Comparison of ENCODE assay signal across 12 mouse cellular contexts in the genomic region with DNA sequence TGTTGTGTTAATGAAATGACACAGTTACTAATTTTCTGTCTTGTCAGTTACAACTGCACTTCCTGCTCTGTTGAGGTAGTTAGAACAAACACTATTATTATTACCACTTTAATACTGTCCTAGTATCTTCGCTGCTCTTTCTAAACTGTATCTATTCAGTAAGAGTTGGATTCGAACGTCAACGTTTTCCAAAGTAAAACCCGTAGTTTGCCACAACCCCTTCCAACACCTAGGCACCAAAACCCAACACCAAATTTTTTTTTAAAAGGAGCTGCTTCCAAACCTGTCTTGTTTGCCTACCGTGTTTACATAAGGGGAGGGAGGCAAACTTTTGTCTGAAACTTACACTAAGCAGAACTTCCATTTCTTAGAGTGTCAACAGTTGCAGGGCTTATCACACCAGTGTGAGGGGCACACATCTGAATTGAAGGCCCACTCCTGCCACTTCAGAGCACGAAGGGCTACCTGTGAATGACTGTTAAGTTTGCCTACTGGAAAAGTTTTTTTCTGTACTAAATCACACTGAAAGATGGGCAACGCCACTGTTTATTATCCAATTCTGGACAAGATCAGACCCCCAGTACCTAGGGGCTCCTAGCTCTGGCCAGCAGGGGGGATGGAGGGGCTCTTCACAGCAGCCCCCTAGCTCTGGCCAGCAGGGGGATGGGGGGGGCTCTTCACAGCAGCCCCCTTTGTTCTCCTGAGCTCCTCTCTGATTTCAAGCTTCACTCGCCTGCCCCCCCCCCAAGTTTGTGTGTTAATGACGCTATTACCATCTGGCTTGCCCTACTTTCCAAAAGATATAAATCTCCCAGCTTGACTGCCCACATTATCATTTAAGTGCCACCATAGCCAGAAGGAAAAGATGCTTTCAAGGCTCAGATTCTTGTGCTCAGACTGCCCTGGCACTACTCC. TPM values are rescaled to one million over a fixed set of nuclear protein-coding genes. Genes with fewer than 3 reads are reported as not detected.
DNase-seq lines count a peak whose midpoint lies in the region; ATAC-seq and TF ChIP-seq lines count a peak whose summit lies in the region.
"Had no signal": no experiment of that assay in that cellular context is flagged by ENCODE, and none has a peak within 500 bp of the region (broad histone marks: within the 10 kb centered on the region; RNA-seq: fewer than 3 reads in every experiment).

No protein-coding gene starts in this region.

- peak overlapping the region; percentile 38 for H3K4me3 ChIP-seq in forebrain, embryonic 11.5 days (ENCODE audit: low read depth, low read length)
- peak overlapping the region; percentile 33; the same call in 1 of the 2 replicates for H3K4me3 ChIP-seq in hindbrain, postnatal 0 days (ENCODE audit: low read length)
- no peak overlapping the region for H3K4me3 ChIP-seq in neural tube, embryonic 15.5 days (replicated peaks)

- peak overlapping the region; percentile 53 for H3K9ac ChIP-seq in forebrain, embryonic 11.5 days (ENCODE audit: low read length)
- H3K9ac ChIP-seq in hindbrain, postnatal 0 days (replicated peaks; ENCODE audit: low read length) = no peak overlapping the region
- H3K9ac ChIP-seq in neural tube, embryonic 15.5 days (replicated peaks) = no peak overlapping the region
- H3K9ac ChIP-seq: heart, embryonic 15.5 days; liver, embryonic 13.5 days had no signal

- H3K36me3 ChIP-seq in forebrain, embryonic 11.5 days (ENCODE audit: control insufficient read depth, insufficient read depth, low read length) = no peaks in the 10 kb centered on the region
- no peaks in the 10 kb centered on the region for H3K36me3 ChIP-seq in hindbrain, postnatal 0 days (ENCODE audit: insufficient read depth, low read length)
- no peaks in the 10 kb centered on the region for H3K36me3 ChIP-seq in neural tube, embryonic 15.5 days
- H3K36me3 ChIP-seq: heart, embryonic 15.5 days; liver, embryonic 13.5 days had no signal

- H3K27me3 ChIP-seq in forebrain, embryonic 11.5 days (ENCODE audit: control insufficient read depth, insufficient read depth, low read length) = peaks cover 2% of the 10 kb centered on the region; the same call in 1 of the 2 replicates
- peaks cover 12% of the 10 kb centered on the region; the same call in 1 of the 2 replicates for H3K27me3 ChIP-seq in hindbrain, postnatal 0 days (ENCODE audit: insufficient read depth, low read length)
- peaks cover 76% of the 10 kb centered on the region for H3K27me3 ChIP-seq in neural tube, embryonic 15.5 days (replicated peaks)

- 3% methylated on average over 10 of the region's 10 CpGs for WGBS in forebrain, embryonic 11.5 days
- WGBS in hindbrain, postnatal 0 days = 10% methylated on average over 10 of the region's 10 CpGs
- WGBS in neural tube, embryonic 15.5 days = 4% methylated on average over 10 of the region's 10 CpGs

- ATAC-seq in forebrain, embryonic 11.5 days (replicated peaks; ENCODE audit: low FRiP score) = no peak
- ATAC-seq in hindbrain, postnatal 0 days = no peak
- ATAC-seq in neural tube, embryonic 15.5 days (ENCODE audit: low FRiP score) = peak; percentile 42
- no peak for ATAC-seq in CD4-positive, CD25-positive, alpha-beta regulatory T cell, adult 4 months
- no peak for ATAC-seq in erythroblast, adult 5-6 weeks (replicated peaks; ENCODE audit: low FRiP score, poor library complexity, severe bottlenecking)

- TF ChIP-seq CTCF in hindbrain, postnatal 0 days (IDR thresholded peaks at IDR 0.05; ENCODE audit: low read depth) = peak; percentile 37; the same call in 1 of the 2 replicates

- H3K4me1 ChIP-seq in forebrain, embryonic 11.5 days (replicated peaks; ENCODE audit: control insufficient read depth, insufficient read depth, low read length) = peaks cover 42% of the 10 kb centered on the region
- H3K4me1 ChIP-seq in hindbrain, postnatal 0 days (ENCODE audit: insufficient read depth, low read length) = no peaks in the 10 kb centered on the region; the same call in 1 of the 2 replicates
- peaks cover 30% of the 10 kb centered on the region for H3K4me1 ChIP-seq in neural tube, embryonic 15.5 days

- DNase-seq in embryo, embryonic 11 days = peak; percentile 64
- no peak for DNase-seq in forebrain, embryonic 11.5 days (ENCODE audit: low spot score)
- DNase-seq in hindbrain, postnatal 0 days (ENCODE audit: low spot score) = peak; percentile 47
- DNase-seq in gastrocnemius, postnatal 10 days = no peak
- DNase-seq: gastrocnemius, postnatal 14 days; kidney, adult 8-10 months; layer of hippocampus, postnatal 36 days; liver, embryonic 13.5 days had no signal

- peak overlapping the region; percentile 98 for H3K27ac ChIP-seq in forebrain, embryonic 11.5 days (ENCODE audit: low read depth, low read length)
- peak overlapping the region; percentile 88 for H3K27ac ChIP-seq in hindbrain, postnatal 0 days
- H3K27ac ChIP-seq in neural tube, embryonic 15.5 days (replicated peaks) = peak overlapping the region; percentile 78
- H3K27ac ChIP-seq: heart, embryonic 15.5 days; liver, embryonic 13.5 days had no signal

- no peaks in the 10 kb centered on the region for H3K9me3 ChIP-seq in forebrain, embryonic 11.5 days (ENCODE audit: control insufficient read depth, low read length)
- no peaks in the 10 kb centered on the region for H3K9me3 ChIP-seq in hindbrain, postnatal 0 days (ENCODE audit: low read length)
- H3K9me3 ChIP-seq in neural tube, embryonic 15.5 days (replicated peaks) = no peaks in the 10 kb centered on the region
- H3K9me3 ChIP-seq: heart, embryonic 15.5 days; liver, embryonic 13.5 days had no signal

- peak overlapping the region; percentile 81 for H3K4me2 ChIP-seq in forebrain, embryonic 11.5 days (ENCODE audit: low read depth, low read length, severe bottlenecking)
- peak overlapping the region; percentile 60 for H3K4me2 ChIP-seq in hindbrain, postnatal 0 days (ENCODE audit: low read depth, low read length)
- peak overlapping the region; percentile 59; the same call in 1 of the 2 replicates for H3K4me2 ChIP-seq in neural tube, embryonic 15.5 days

RNA-seq across cellular contexts. Expression of a gene that starts 15.8 kb away (rescaled TPM):
- 57.7 and 67.3 TPM in 2 replicates for polyA plus RNA-seq in forebrain, embryonic 11.5 days (2014; fragmentation: Nextera tagmentation; extraction: Ambion mirVana)
- total RNA-seq in hindbrain, postnatal 0 days (2014; rRNA removed) = 68.1 and 80.2 TPM in 2 replicates
- 22.6 and 26.3 TPM in 2 replicates for polyA plus RNA-seq in hindbrain, postnatal 0 days (2015; fragmentation: Nextera tagmentation; extraction: Ambion mirVana)
- polyA plus RNA-seq in neural tube, embryonic 15.5 days (2015; fragmentation: Nextera tagmentation; extraction: Ambion mirVana) = 11.1 and 13.4 TPM in 2 replicates
- not detected for polyA plus RNA-seq in CD4-positive, CD25-positive, alpha-beta regulatory T cell, adult 4 months (2017; shearing (Covaris generic))
- total RNA-seq in gastrocnemius, postnatal 10 days (2021) = under 1 TPM; 0.38 to 0.77 TPM
- total RNA-seq in erythroblast, adult 5-6 weeks (2015; ENCODE audit: low replicate concordance) = not detected in 2 replicates
- total RNA-seq in erythroblast, adult 5-6 weeks (2017; ENCODE audit: low replicate concordance) = not detected in 2 replicates
- polyA plus RNA-seq: liver, embryonic 13.5 days had no signal

Comparison
In these comparisons a context has a peak if more than half of its experiments do, and no peak if none do; other contexts are left out.
1. DNase-seq: peak in embryo, embryonic 11 days (single experiment) and hindbrain, postnatal 0 days (single experiment); none in forebrain, embryonic 11.5 days (single experiment) and gastrocnemius, postnatal 10 days (single experiment).
2. RNA of a gene that starts 15.8 kb away (polyA plus RNA-seq): 57.7 to 67.3 TPM in forebrain, embryonic 11.5 days, 22.6 to 26.3 TPM in hindbrain, postnatal 0 days and 11.1 to 13.4 TPM in neural tube, embryonic 15.5 days; not detected in CD4-positive, CD25-positive, alpha-beta regulatory T cell, adult 4 months; every median in the first group is over 10 times any median in the second.
3. Peak in every context shown above with its lines, with median percentiles within 50 percentile points of each other: H3K27ac ChIP-seq and H3K4me2 ChIP-seq.